Mouse (Mus musculus) MEL (cell line): ENCODE measurements at regions not wholly inside any gene's neighbourhood (a gene's known extent, or its start where the extent isn't known, plus 50 kb on each side); places are given as distances from the start of the nearest gene placed in this dataset.

Source experiments
- DNase-seq: peaks from one replicate; pipeline ENCODE4 v3.0.0; 2011; ENCODE audit warnings: low read depth, low spot score
- H3K27ac ChIP-seq: 2 replicates; pipeline ENCODE4 v1.5.1; 2012; ENCODE audit warnings: low read depth, mild to moderate bottlenecking, control low read depth, low read length, moderate library complexity; ENCODE audit not compliant: control insufficient read depth
- H3K27me3 ChIP-seq, 2 experiments: fragments of 150-350 bp in 1 of 2; sonication (generic) in 1 of 2; 2 replicates each; pipeline ENCODE4 v1.6.1; 2012; ENCODE audit warnings: low read length in 2 of 2, mild to moderate bottlenecking in 2 of 2, improper control_type of control experiment in 1 of 2, moderate library complexity in 1 of 2; ENCODE audit not compliant: insufficient read depth in 2 of 2, control insufficient read depth in 1 of 2
- H3K36me3 ChIP-seq, 2 experiments: 2 replicates each; pipeline ENCODE4 v1.6.1; 2012 to 2014; ENCODE audit warnings: low read length in 2 of 2, improper control_type of control experiment in 1 of 2, inconsistent platforms in 1 of 2, mild to moderate bottlenecking in 1 of 2; ENCODE audit not compliant: insufficient read depth in 2 of 2, control insufficient read depth in 1 of 2
- H3K4me1 ChIP-seq, 2 experiments: fragments of 150-350 bp in 1 of 2; sonication (generic) in 1 of 2; 2 replicates each; pipeline ENCODE4 v1.6.1; 2012; ENCODE audit warnings: low read length in 2 of 2, improper control_type of control experiment in 1 of 2, mild to moderate bottlenecking in 1 of 2; ENCODE audit not compliant: insufficient read depth in 2 of 2, control insufficient read depth in 1 of 2
- H3K4me3 ChIP-seq, 2 experiments: fragments of 150-350 bp in 1 of 2; sonication (generic) in 1 of 2; 2 replicates each; pipeline ENCODE4 v1.5.1; 2012; ENCODE audit warnings: low read depth in 2 of 2, low read length in 2 of 2, mild to moderate bottlenecking in 2 of 2, moderate library complexity in 2 of 2, control low read depth in 1 of 2, improper control_type of control experiment in 1 of 2; ENCODE audit not compliant: control insufficient read depth in 1 of 2, insufficient read depth in 1 of 2
- H3K79me2 ChIP-seq: 2 replicates; pipeline ENCODE4 v1.6.1; 2012; ENCODE audit warnings: mild to moderate bottlenecking, low read length, moderate library complexity; ENCODE audit not compliant: control insufficient read depth, poor library complexity, insufficient read depth
- H3K9ac ChIP-seq: 2 replicates; pipeline ENCODE4 v1.6.1; 2012; ENCODE audit warnings: low read depth, mild to moderate bottlenecking, control low read depth, low read length, moderate library complexity; ENCODE audit not compliant: control insufficient read depth, poor library complexity, severe bottlenecking
- H3K9me3 ChIP-seq: fragments of 150-350 bp; sonication (generic); replicated peaks from 2 replicates; pipeline ENCODE4 v1.6.1; 2012; ENCODE audit warnings: mild to moderate bottlenecking, low read length, improper control_type of control experiment, moderate library complexity; ENCODE audit not compliant: insufficient read depth
- CHD1 ChIP-seq: IDR thresholded peaks from 2 replicates; pipeline ENCODE4 v1.6.1; 2012; ENCODE audit warnings: low read depth, mild to moderate bottlenecking, inconsistent platforms, low read length, improper control_type of control experiment
- CTCF ChIP-seq, 3 experiments: IDR thresholded peaks in 2 of 3; conservative IDR thresholded peaks in 1 of 3; 2 replicates each; pipeline ENCODE4 v1.5.1; 2011 to 2012; ENCODE audit warnings: low read length in 3 of 3, low read depth in 2 of 3, mild to moderate bottlenecking in 2 of 3, improper control_type of control experiment in 1 of 3, inconsistent platforms in 1 of 3, mixed read lengths in 1 of 3, moderate library complexity in 1 of 3; ENCODE audit not compliant: control insufficient read depth in 1 of 3, insufficient read depth in 1 of 3, poor library complexity in 1 of 3, severe bottlenecking in 1 of 3
- EP300 ChIP-seq, 2 experiments: IDR thresholded peaks; 2 replicates each; pipeline ENCODE4 v1.6.1; 2011; ENCODE audit warnings: improper control_type of control experiment in 2 of 2, low read length in 2 of 2, low read depth in 1 of 2, mild to moderate bottlenecking in 1 of 2
- GABPA ChIP-seq: IDR thresholded peaks from 2 replicates; pipeline ENCODE4 v1.6.1; 2012; ENCODE audit warnings: low read depth, mild to moderate bottlenecking, inconsistent platforms, low read length, improper control_type of control experiment, moderate library complexity
- HCFC1 ChIP-seq: IDR thresholded peaks from 2 replicates; pipeline ENCODE4 v1.6.1; 2012; ENCODE audit warnings: low read depth, mild to moderate bottlenecking, inconsistent platforms, low read length, improper control_type of control experiment, moderate library complexity
- JUND ChIP-seq: IDR thresholded peaks from 2 replicates; pipeline ENCODE4 v1.6.1; 2011; ENCODE audit warnings: low read depth, mild to moderate bottlenecking, improper control_type of control experiment, low read length
- KAT2A ChIP-seq: conservative IDR thresholded peaks from 2 replicates; pipeline ENCODE4 v1.6.1; 2012; ENCODE audit warnings: low read depth, low read length, improper control_type of control experiment, inconsistent platforms
- NELFE ChIP-seq: IDR thresholded peaks from 2 replicates; pipeline ENCODE4 v1.6.1; 2011; ENCODE audit warnings: low read depth, low read length, improper control_type of control experiment
- POLR2A ChIP-seq, 2 experiments: IDR thresholded peaks; 2 replicates each; pipeline ENCODE4 v1.6.1; 2011 to 2012; ENCODE audit warnings: low read length in 2 of 2, mild to moderate bottlenecking in 2 of 2, control low read depth in 1 of 2, improper control_type of control experiment in 1 of 2, low read depth in 1 of 2, moderate library complexity in 1 of 2; ENCODE audit not compliant: control insufficient read depth in 1 of 2, insufficient read depth in 1 of 2, poor library complexity in 1 of 2
- POLR2AphosphoS2 ChIP-seq: IDR thresholded peaks from 2 replicates; pipeline ENCODE4 v1.6.1; 2011; ENCODE audit warnings: low read length, improper control_type of control experiment
- RCOR1 ChIP-seq: IDR thresholded peaks from 2 replicates; pipeline ENCODE4 v1.6.1; 2012; ENCODE audit warnings: low read depth, mild to moderate bottlenecking, inconsistent platforms, low read length, improper control_type of control experiment
- SMC3 ChIP-seq: IDR thresholded peaks from 2 replicates; pipeline ENCODE4 v1.6.1; 2011; ENCODE audit warnings: low read depth, low read length, improper control_type of control experiment
- TCF12 ChIP-seq: IDR thresholded peaks from 2 replicates; pipeline ENCODE4 v1.6.1; 2014; ENCODE audit warnings: low read depth, mild to moderate bottlenecking, inconsistent platforms, low read length, improper control_type of control experiment, moderate library complexity
- UBTF ChIP-seq: IDR thresholded peaks from 2 replicates; pipeline ENCODE4 v1.6.1; 2012; ENCODE audit warnings: low read depth, mild to moderate bottlenecking, inconsistent platforms, low read length, improper control_type of control experiment, moderate library complexity, borderline replicate concordance; ENCODE audit not compliant: insufficient read depth
- USF2 ChIP-seq, 2 experiments: IDR thresholded peaks; 2 replicates each; pipeline ENCODE4 v1.6.1; 2011 to 2012; ENCODE audit warnings: improper control_type of control experiment in 2 of 2, low read length in 2 of 2, borderline replicate concordance in 1 of 2, inconsistent platforms in 1 of 2, low read depth in 1 of 2, mild to moderate bottlenecking in 1 of 2; ENCODE audit not compliant: insufficient read depth in 1 of 2

DNA sequence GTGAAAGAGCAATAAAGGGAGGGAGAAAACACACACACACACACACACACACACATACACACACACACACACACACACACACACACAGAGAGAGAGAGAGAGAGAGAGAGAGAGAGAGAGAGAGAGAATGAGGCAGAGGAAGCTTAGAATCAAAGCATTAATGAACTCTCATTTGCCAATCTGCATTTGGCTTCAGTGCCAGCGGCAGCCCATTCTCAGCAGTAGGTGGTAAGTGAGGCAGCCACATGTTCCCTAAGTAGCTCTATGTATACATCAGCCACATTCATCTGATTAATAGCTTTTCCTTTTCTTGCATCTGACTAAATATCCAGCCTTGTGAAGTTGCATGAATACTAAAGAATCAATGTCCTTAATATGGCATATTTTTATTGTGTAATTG lies 443.4 kb upstream of the Ubash3b start:
- Histone ChIP-seq H3K27ac (no peak overlapping the region), H3K9ac (no peak overlapping the region)
- TF ChIP-seq USF2 (IDR thresholded peaks at IDR 0.05; ENCODE audit: borderline replicate concordance in 1 of 2, insufficient read depth in 1 of 2, low read depth in 1 of 2, low read length in 2 of 2) (no peak), EP300 (IDR thresholded peaks at IDR 0.05; ENCODE audit: low read depth in 1 of 2, low read length in 2 of 2) (no peak), POLR2A (IDR thresholded peaks at IDR 0.05; ENCODE audit: control insufficient read depth in 1 of 2, insufficient read depth in 1 of 2, low read depth in 1 of 2, low read length in 2 of 2, poor library complexity in 1 of 2) (no peak), SMC3 (no peak), NELFE (no peak), CHD1 (no peak), JUND (no peak), GABPA (no peak), UBTF (no peak), KAT2A (no peak), RCOR1 (no peak), TCF12 (no peak)

GRCm38 (mm10) chr9:41600778-41601177 lies 439.3 kb upstream of the Ubash3b start:
- no peak for DNase-seq
- TF ChIP-seq POLR2AphosphoS2 (no peak), POLR2A (IDR thresholded peaks at IDR 0.05; ENCODE audit: control insufficient read depth in 1 of 2, insufficient read depth in 1 of 2, low read depth in 1 of 2, low read length in 2 of 2, poor library complexity in 1 of 2) (no peak), NELFE (no peak)
- Histone ChIP-seq H3K27ac (no peak overlapping the region), H3K9ac (no peak overlapping the region), H3K79me2 (no peaks in the 10 kb centered on the region), H3K27me3 (no peaks in the 10 kb centered on the region), H3K36me3 (no peaks in the 10 kb centered on the region), H3K4me1 (no peaks in the 10 kb centered on the region), H3K4me3 (no peak overlapping the region), H3K9me3 (no peaks in the 10 kb centered on the region)

More for the DNA sequence above, 443.4 kb upstream of the Ubash3b start:
- H3K36me3 ChIP-seq: no peaks in the 10 kb centered on the region
- no peaks in the 10 kb centered on the region for H3K4me1 ChIP-seq
- no peaks in the 10 kb centered on the region for H3K9me3 ChIP-seq
- H3K4me3 ChIP-seq: no peak overlapping the region
- no peak for DNase-seq
- H3K27me3 ChIP-seq: no peaks in the 10 kb centered on the region
- H3K79me2 ChIP-seq: no peaks in the 10 kb centered on the region

GRCm38 (mm10) chr9:41599874-41600273 lies 438.4 kb upstream of the Ubash3b start:
- Histone ChIP-seq H3K36me3 (no peaks in the 10 kb centered on the region), H3K79me2 (no peaks in the 10 kb centered on the region)

More at GRCm38 (mm10) chr9:41599874-41600273, 438.4 kb upstream of the Ubash3b start:
- DNase-seq: no peak
- TF ChIP-seq CTCF (IDR thresholded peaks at IDR 0.05 in 2 of 3, conservative IDR thresholded peaks at IDR 0.05 in 1 of 3; ENCODE audit: control insufficient read depth in 1 of 3, insufficient read depth in 1 of 3, low read depth in 2 of 3, low read length in 3 of 3, poor library complexity in 1 of 3, severe bottlenecking in 1 of 3): no peak
- TF ChIP-seq HCFC1: no peak
- TF ChIP-seq KAT2A: no peak
- no peak for TF ChIP-seq CHD1
- TF ChIP-seq, all 39 proteins: peak for 0
- Histone ChIP-seq H3K4me3 (no peak overlapping the region), H3K27ac (no peak overlapping the region), H3K9ac (no peak overlapping the region), H3K4me1 (no peaks in the 10 kb centered on the region), H3K27me3 (no peaks in the 10 kb centered on the region), H3K9me3 (no peaks in the 10 kb centered on the region)
